Mouse (Mus musculus): Measurements from ENCODE around the gene Ikzf2.

- TF ChIP-seq CTCF (IDR thresholded peaks at IDR 0.05) (no peak), EP300 (IDR thresholded peaks at IDR 0.05) (no peak)
These were observed 144.5 kb downstream of the Ikzf2 start for GRCm38 (mm10) chr1:69542546-69542945.

Measured in lung, postnatal 0 days (tissue).